Comparison of ENCODE assay signal across 19 mouse cellular contexts in the genomic region with DNA sequence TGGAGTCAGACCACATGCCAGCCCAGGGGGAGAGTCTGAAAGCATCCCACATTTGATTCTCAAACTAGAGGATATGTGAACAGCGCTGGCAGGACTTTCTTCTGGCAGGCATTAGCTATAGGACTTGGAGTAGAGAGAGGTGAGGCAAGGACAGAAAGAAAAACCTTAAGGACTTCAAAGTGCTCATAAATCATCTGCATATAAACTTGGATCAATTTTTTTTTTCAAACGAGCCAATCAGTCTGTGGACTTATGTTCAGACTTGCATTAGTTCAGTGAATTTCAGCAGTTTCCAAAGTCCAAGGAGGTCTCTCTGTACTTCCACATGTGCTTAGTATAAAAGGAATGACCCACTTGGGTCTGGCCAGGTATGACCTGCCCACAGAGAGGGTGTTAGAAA.
"Had no signal": no experiment of that assay in that cellular context is flagged by ENCODE, and none has a peak within 500 bp of the region (broad histone marks: within the 10 kb centered on the region; RNA-seq: fewer than 3 reads in every experiment).

No protein-coding gene starts in this region.

- H3K9ac ChIP-seq: lung, embryonic 14.5 days; midbrain, embryonic 12.5 days; neural tube, embryonic 13.5 days; neural tube, embryonic 15.5 days had no signal

- ATAC-seq: midbrain, embryonic 16.5 days had no signal

- DNase-seq: lung, adult 18-20 months; lung, embryonic 14.5 days; lung, postnatal 10 days; lung, postnatal 4 days; midbrain, embryonic 14.5 days; retina, postnatal 1 day; right cerebral cortex, adult 18-20 months; right cerebral cortex, postnatal 25 days; right cerebral cortex, postnatal 4 days; spleen, adult 18-20 months; thymus, adult 18-20 months; thymus, postnatal 14 days; thymus, postnatal 36 days had no signal

- H3K27me3 ChIP-seq: midbrain, embryonic 12.5 days; neural tube, embryonic 13.5 days; neural tube, embryonic 15.5 days had no signal

- H3K27ac ChIP-seq: midbrain, embryonic 10.5 days; midbrain, embryonic 12.5 days; neural tube, embryonic 13.5 days; neural tube, embryonic 15.5 days had no signal

- H3K4me3 ChIP-seq: midbrain, embryonic 10.5 days; midbrain, embryonic 12.5 days; myocyte; neural tube, embryonic 13.5 days; neural tube, embryonic 15.5 days had no signal

- H3K4me1 ChIP-seq: midbrain, embryonic 12.5 days had no signal

- H3K36me3 ChIP-seq: midbrain, embryonic 10.5 days; midbrain, embryonic 12.5 days; neural tube, embryonic 13.5 days; neural tube, embryonic 15.5 days had no signal

- H3K4me2 ChIP-seq: lung, embryonic 14.5 days; midbrain, embryonic 12.5 days; neural tube, embryonic 13.5 days; neural tube, embryonic 15.5 days had no signal

- H3K9me3 ChIP-seq: midbrain, embryonic 10.5 days; midbrain, embryonic 12.5 days; neural tube, embryonic 13.5 days; neural tube, embryonic 15.5 days had no signal
